Mouse (Mus musculus): ENCODE data around the gene Ptpn20. TPM values are rescaled to one million over a fixed set of nuclear protein-coding genes. Genes with fewer than 3 reads are reported as not detected.

Ptpn20 gene
- polyA plus RNA-seq, 1 experiment from 2014 or later = 0.17 TPM

GRCm38 (mm10) chr14:33634354-33634753, 45.3 kb downstream of the Ptpn20 start:
- WGBS = 86% methylated on average over 4 of the region's 4 CpGs
- H3K27ac ChIP-seq = no peak overlapping the region
- no peaks in the 10 kb centered on the region for H3K9me3 ChIP-seq

DNA sequence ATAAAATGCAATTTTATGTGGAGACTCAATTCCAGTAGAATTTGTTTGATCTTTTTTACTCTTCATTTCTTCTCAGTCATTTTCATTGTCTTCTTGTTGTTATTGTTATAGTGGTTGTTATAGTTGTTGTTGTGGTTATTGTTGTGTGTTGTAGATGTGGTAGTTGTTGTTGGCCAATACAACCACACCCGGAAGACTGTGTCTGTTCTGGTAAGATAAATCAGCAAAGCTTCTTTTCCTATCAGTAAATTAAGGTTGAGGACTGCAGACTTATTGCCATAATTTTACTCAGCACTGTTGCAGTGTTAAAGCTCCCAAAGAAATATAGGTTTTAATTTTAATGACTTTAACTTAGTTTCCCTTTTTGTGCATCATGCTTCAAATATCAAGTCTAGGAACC, 45.8 kb downstream of the Ptpn20 start:
- WGBS = 94% methylated on average over 1 of the region's 1 CpGs
- H3K9me3 ChIP-seq = no peaks in the 10 kb centered on the region
- H3K27me3 ChIP-seq = no peaks in the 10 kb centered on the region
- H3K4me1 ChIP-seq (replicated peaks) = no peaks in the 10 kb centered on the region
- no peak overlapping the region for H3K9ac ChIP-seq
- H3K36me3 ChIP-seq = no peaks in the 10 kb centered on the region
- no peak overlapping the region for H3K27ac ChIP-seq
- no peak for ATAC-seq (ENCODE audit: low FRiP score)
- H3K4me3 ChIP-seq = no peak overlapping the region
- no peak overlapping the region for H3K4me2 ChIP-seq

More at GRCm38 (mm10) chr14:33634354-33634753, 45.3 kb downstream of the Ptpn20 start:
- Histone ChIP-seq H3K4me3 (no peak overlapping the region), H3K36me3 (no peaks in the 10 kb centered on the region), H3K4me1 (replicated peaks) (no peaks in the 10 kb centered on the region), H3K27me3 (no peaks in the 10 kb centered on the region), H3K9ac (no peak overlapping the region), H3K4me2 (no peak overlapping the region)
- no peak for ATAC-seq (ENCODE audit: low FRiP score)

DNA sequence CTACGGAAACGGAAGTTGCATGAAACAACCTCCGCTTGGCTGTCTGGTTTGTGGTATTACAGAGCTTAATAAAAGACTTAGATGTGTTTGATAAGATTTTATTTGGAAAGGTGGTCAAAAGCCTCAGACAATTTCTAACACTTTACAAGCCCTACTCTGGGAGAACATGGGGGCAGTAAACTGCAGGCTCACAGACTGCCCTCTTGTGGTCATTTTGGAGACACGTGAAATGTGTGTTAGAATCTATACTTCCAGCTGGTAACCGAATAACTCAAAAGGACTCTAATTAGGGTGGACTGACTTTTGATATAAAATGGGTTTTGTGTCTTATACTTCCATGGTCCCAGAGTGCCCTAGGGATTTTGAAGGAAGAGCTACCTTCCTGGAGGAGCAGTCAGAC, 50.4 kb downstream of the Ptpn20 start:
- Histone ChIP-seq H3K4me3 (no peak overlapping the region), H3K4me2 (no peak overlapping the region), H3K4me1 (replicated peaks) (no peaks in the 10 kb centered on the region), H3K27me3 (no peaks in the 10 kb centered on the region), H3K36me3 (no peaks in the 10 kb centered on the region), H3K27ac (no peak overlapping the region), H3K9ac (no peak overlapping the region), H3K9me3 (no peaks in the 10 kb centered on the region)
- 81% methylated on average over 5 of the region's 5 CpGs for WGBS
- no peak for ATAC-seq (ENCODE audit: low FRiP score)

DNA sequence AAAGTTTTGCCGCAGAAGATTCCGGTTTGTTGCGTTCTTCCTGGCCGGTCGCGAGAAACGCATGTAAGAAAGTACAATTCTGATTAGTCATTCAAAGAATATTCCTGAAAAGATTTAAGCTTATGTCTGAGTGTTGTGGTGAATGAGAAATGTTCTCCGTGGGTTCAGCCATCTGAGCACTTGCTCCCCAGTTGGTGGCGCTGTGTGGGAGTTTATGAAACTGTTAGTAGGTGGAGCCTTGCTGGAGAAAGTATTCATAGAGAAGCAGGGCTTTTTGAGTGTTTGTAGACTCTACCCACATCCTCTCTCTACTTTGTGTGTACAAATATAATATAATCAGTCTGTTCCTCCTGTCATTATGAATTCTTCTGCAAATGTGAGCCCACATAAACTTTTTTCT, 61.7 kb downstream of the Ptpn20 start:
- no peaks in the 10 kb centered on the region for H3K36me3 ChIP-seq
- WGBS = 91% methylated on average over 9 of the region's 9 CpGs
- no peaks in the 10 kb centered on the region for H3K9me3 ChIP-seq
- no peak overlapping the region for H3K4me2 ChIP-seq
- no peak overlapping the region for H3K4me3 ChIP-seq
- H3K27ac ChIP-seq = no peak overlapping the region
- no peaks in the 10 kb centered on the region for H3K27me3 ChIP-seq
- H3K4me1 ChIP-seq (replicated peaks) = no peaks in the 10 kb centered on the region
- no peak for ATAC-seq (ENCODE audit: low FRiP score)
- no peak overlapping the region for H3K9ac ChIP-seq

DNA sequence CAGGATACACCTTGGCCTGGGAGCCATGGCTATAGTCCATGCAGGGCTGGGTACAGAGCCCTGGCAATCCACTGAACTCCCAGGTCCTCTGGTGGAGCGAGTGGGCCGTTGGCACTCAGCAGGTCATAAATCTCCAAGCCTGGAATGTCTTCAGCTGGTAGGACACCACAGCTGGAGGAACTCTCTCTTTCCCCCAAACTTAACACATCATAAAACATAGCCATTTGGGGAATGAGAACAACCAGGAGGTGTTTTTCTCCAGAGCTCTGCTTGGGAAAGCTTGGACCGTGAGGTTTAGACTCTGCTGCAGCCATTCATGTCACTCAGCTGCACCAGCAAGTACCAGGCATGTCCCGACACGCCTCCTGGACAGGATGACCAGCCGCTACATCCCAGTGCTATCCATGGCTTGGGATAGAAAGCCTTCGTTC, 68.5 kb downstream of the Ptpn20 start:
- ATAC-seq (ENCODE audit: low FRiP score) = no peak
- Histone ChIP-seq H3K36me3 (no peaks in the 10 kb centered on the region), H3K4me2 (no peak overlapping the region), H3K27ac (no peak overlapping the region), H3K4me1 (replicated peaks) (no peaks in the 10 kb centered on the region), H3K9me3 (no peaks in the 10 kb centered on the region), H3K4me3 (no peak overlapping the region), H3K27me3 (no peaks in the 10 kb centered on the region), H3K9ac (no peak overlapping the region)
- WGBS = 89% methylated on average over 7 of the region's 7 CpGs

DNA sequence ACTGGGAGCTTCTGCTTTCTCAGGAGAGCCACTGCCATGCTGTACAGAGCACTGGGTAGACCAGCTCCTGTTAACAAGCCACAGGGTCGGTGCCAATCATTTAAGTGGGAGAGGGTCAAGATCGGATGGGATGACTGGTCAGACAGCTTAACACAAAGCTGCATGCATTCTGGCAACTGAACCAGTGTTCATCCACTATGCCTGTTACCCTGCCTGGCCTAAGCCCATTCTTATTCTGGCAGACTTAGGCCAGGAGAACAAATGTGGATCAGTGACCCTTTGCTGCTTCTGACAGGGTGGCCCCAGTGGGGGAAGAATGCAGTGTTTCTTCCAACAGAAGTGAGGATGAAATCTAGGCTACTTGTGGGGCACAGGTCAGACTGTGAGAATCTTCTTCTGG, 69.3 kb downstream of the Ptpn20 start:
- Histone ChIP-seq H3K9me3 (no peaks in the 10 kb centered on the region), H3K4me3 (no peak overlapping the region), H3K27ac (no peak overlapping the region), H3K36me3 (no peaks in the 10 kb centered on the region), H3K4me2 (no peak overlapping the region), H3K9ac (no peak overlapping the region), H3K27me3 (no peaks in the 10 kb centered on the region), H3K4me1 (replicated peaks) (no peaks in the 10 kb centered on the region)
- no peak for ATAC-seq (ENCODE audit: low FRiP score)
- WGBS = 57% methylated on average over 2 of the region's 2 CpGs

- Histone ChIP-seq H3K9ac (no peak overlapping the region), H3K4me2 (no peak overlapping the region), H3K4me3 (no peak overlapping the region), H3K36me3 (no peaks in the 10 kb centered on the region), H3K27ac (no peak overlapping the region), H3K27me3 (no peaks in the 10 kb centered on the region), H3K4me1 (replicated peaks) (no peaks in the 10 kb centered on the region), H3K9me3 (no peaks in the 10 kb centered on the region)
- WGBS = 79% methylated on average over 9 of the region's 9 CpGs
- ATAC-seq (ENCODE audit: low FRiP score) = no peak
Observed at GRCm38 (mm10) chr14:33662080-33662479, 73.1 kb downstream of the Ptpn20 start.

DNA sequence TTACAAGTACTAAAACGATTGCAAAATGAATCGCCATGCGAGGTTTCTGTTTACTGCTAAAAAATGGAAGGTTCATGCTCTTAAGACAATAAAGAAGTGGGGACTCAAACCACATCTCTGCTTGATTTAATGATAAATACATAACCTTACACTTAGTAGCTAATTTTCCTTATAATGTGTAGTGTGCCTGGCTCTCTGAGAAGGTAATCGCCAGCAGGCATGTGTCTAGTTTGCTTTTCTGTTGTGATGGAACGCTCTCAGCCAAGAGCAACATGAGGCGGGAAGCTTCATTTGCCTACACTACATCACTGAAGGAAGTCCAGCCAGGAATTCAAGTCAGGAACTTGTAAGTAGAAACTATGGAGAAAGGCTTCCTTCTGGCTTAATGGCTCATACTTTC, 77.3 kb downstream of the Ptpn20 start:
- 97% methylated on average over 6 of the region's 6 CpGs for WGBS
- ATAC-seq (ENCODE audit: low FRiP score) = no peak
- no peak overlapping the region for H3K27ac ChIP-seq
- no peaks in the 10 kb centered on the region for H3K9me3 ChIP-seq
- H3K36me3 ChIP-seq = no peaks in the 10 kb centered on the region
- H3K4me3 ChIP-seq = no peak overlapping the region
- no peak overlapping the region for H3K9ac ChIP-seq
- H3K4me1 ChIP-seq (replicated peaks) = no peaks in the 10 kb centered on the region
- no peaks in the 10 kb centered on the region for H3K27me3 ChIP-seq
- no peak overlapping the region for H3K4me2 ChIP-seq

DNA sequence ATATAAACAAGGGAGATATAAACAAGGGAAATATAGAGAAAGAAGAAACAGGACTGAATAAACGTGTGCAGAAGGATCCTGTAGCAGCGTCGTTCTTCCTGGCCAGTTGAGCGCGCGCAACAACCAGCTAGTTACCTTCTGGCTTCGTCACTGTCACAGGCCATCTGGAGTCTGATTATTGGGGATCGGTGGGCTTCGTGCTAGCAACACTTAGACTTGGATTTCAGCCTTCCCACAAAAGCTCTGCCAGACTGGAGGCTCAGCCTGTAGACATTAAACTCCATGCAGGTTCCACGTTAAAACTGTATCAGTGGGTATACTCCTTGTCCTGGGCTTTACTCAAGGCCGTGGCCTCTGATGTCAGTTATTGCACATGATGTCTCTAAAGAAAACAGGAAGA, 80.9 kb downstream of the Ptpn20 start:
- Histone ChIP-seq H3K4me3 (no peak overlapping the region), H3K27me3 (no peaks in the 10 kb centered on the region), H3K4me1 (replicated peaks) (no peaks in the 10 kb centered on the region), H3K4me2 (no peak overlapping the region), H3K36me3 (no peaks in the 10 kb centered on the region), H3K9ac (no peak overlapping the region), H3K9me3 (no peaks in the 10 kb centered on the region), H3K27ac (no peak overlapping the region)
- ATAC-seq (ENCODE audit: low FRiP score) = no peak
- 88% methylated on average over 11 of the region's 11 CpGs for WGBS

DNA sequence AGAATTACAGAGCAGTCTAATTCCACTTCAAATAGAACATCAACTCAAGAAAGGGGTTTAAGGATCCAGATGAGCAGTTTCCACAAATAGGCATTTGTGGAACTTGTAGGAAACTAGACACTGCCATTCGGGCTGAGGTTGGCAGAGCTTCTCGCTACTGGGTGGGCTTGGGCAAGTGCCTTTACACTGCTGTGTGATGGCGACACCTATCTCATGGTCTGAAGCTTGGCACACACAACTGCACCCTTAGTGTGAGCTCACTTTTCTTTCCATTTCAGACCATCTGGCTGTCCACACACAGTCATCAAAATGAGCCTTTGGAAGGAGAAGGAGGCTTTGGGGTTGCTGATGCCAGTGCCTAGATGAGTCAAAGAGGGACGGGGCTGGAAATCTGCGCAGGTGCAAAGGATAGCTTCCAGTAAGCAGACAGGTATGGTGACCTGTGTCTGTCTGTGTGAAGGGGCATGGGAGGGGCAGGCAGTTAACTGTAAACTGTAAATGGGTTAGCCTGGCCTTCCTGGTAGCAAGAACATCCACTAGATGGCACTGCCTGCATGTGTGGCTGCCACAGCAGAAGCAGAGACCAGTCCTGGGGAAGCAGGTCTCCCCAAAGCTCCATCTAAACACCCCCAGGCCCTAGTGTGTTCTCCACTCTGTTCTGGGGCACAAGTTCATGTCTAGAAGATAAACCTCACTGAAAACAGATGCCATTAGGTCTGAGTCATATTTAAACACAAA, 84.5 kb downstream of the Ptpn20 start:
- Histone ChIP-seq H3K9ac (no peak overlapping the region), H3K4me2 (no peak overlapping the region), H3K36me3 (no peaks in the 10 kb centered on the region), H3K4me3 (no peak overlapping the region), H3K9me3 (no peaks in the 10 kb centered on the region), H3K27ac (no peak overlapping the region), H3K27me3 (no peaks in the 10 kb centered on the region), H3K4me1 (replicated peaks) (no peaks in the 10 kb centered on the region)
- WGBS = 79% methylated on average over 5 of the region's 5 CpGs
- ATAC-seq (ENCODE audit: low FRiP score) = no peak

GRCm38 (mm10) chr14:33677996-33678395, 89.0 kb downstream of the Ptpn20 start:
- WGBS = 93% methylated on average over 6 of the region's 6 CpGs
- no peak overlapping the region for H3K4me2 ChIP-seq
- no peak overlapping the region for H3K27ac ChIP-seq
- no peak for ATAC-seq (ENCODE audit: low FRiP score)
- H3K9ac ChIP-seq = no peak overlapping the region
- no peaks in the 10 kb centered on the region for H3K36me3 ChIP-seq
- no peaks in the 10 kb centered on the region for H3K9me3 ChIP-seq
- peaks cover 4% of the 10 kb centered on the region for H3K4me1 ChIP-seq (replicated peaks)
- no peak overlapping the region for H3K4me3 ChIP-seq
- no peaks in the 10 kb centered on the region for H3K27me3 ChIP-seq

- Histone ChIP-seq H3K27me3 (no peaks in the 10 kb centered on the region), H3K4me2 (no peak overlapping the region), H3K9me3 (no peaks in the 10 kb centered on the region)
Observed at GRCm38 (mm10) chr14:33678740-33679139, 89.7 kb downstream of the Ptpn20 start.

DNA sequence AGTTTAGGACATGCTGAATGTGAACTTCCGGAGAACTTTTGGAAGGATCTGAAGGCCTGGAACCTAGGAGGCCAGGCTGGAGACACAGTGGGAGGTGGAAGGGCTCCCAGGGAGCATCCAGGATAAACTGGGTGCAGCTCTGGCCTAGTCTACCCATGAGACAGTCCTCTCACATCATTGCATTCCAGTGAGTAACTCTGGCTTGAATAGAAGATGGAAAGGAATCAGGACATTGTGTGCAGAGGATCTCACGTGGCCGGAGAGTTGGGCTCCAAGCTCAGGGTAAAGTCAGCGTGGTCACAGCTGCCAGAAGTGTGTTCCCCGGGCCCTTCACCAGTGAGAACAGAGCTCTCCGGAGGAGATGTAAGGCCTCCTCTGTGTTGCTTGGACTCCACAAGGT, 91.6 kb downstream of the Ptpn20 start:
- H3K4me3 ChIP-seq = no peak overlapping the region
- H3K9me3 ChIP-seq = no peaks in the 10 kb centered on the region
- H3K4me1 ChIP-seq (replicated peaks) = peaks cover 19% of the 10 kb centered on the region
- H3K27ac ChIP-seq = no peak overlapping the region
- no peak overlapping the region for H3K9ac ChIP-seq
- no peaks in the 10 kb centered on the region for H3K36me3 ChIP-seq
- H3K4me2 ChIP-seq = no peak overlapping the region
- 89% methylated on average over 6 of the region's 6 CpGs for WGBS
- H3K27me3 ChIP-seq = no peaks in the 10 kb centered on the region
- ATAC-seq (ENCODE audit: low FRiP score) = no peak

More at GRCm38 (mm10) chr14:33678740-33679139, 89.7 kb downstream of the Ptpn20 start:
- Histone ChIP-seq H3K4me3 (no peak overlapping the region), H3K36me3 (no peaks in the 10 kb centered on the region), H3K4me1 (replicated peaks) (peaks cover 12% of the 10 kb centered on the region), H3K9ac (no peak overlapping the region), H3K27ac (no peak overlapping the region)
- WGBS = 90% methylated on average over 3 of the region's 3 CpGs
- no peak for ATAC-seq (ENCODE audit: low FRiP score)
